Comparison of ENCODE assay signal across 17 mouse cellular contexts in the genomic region with DNA sequence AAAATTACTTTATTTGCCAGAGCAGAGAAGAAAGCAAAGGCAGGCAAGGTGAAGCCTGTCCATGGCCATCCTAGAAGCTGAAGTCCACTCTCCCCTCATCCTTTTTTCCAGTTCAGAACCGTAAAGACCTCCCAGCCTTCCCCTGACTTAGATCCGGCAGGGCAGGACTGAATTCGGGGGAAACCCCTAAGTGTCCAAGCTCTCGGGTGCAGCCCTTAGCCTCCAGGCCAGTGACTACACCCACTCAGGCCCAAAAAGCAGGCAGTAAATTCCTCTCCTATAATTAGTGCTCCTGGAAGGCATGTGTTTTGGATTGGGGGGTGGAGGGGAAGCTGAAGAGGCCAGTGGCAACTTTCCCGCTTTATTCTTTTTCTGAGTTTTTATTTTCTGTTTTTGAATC. TPM values are rescaled to one million over a fixed set of nuclear protein-coding genes. Genes with fewer than 3 reads are reported as not detected.
A peak's percentile ranks its signal among the peaks of the same experiment; 100 is the strongest.
DNase-seq lines count a peak whose midpoint lies in the region; ATAC-seq and TF ChIP-seq lines count a peak whose summit lies in the region.
"Had no signal": no experiment of that assay in that cellular context is flagged by ENCODE, and none has a peak within 500 bp of the region (broad histone marks: within the 10 kb centered on the region; RNA-seq: fewer than 3 reads in every experiment).

No protein-coding gene starts in this region.

- H3K27me3 ChIP-seq in kidney, embryonic 15.5 days: peaks cover 75% of the 10 kb centered on the region
- peaks cover 94% of the 10 kb centered on the region for H3K27me3 ChIP-seq in limb, embryonic 12.5 days
- H3K27me3 ChIP-seq in stomach, embryonic 15.5 days (replicated peaks): peaks cover 93% of the 10 kb centered on the region

- no peaks in the 10 kb centered on the region for H3K9me3 ChIP-seq in kidney, embryonic 15.5 days (replicated peaks)
- no peaks in the 10 kb centered on the region for H3K9me3 ChIP-seq in limb, embryonic 12.5 days
- H3K9me3 ChIP-seq in stomach, embryonic 15.5 days: no peaks in the 10 kb centered on the region
- H3K9me3 ChIP-seq: hindbrain, embryonic 15.5 days; lung, embryonic 15.5 days had no signal

- no peaks in the 10 kb centered on the region for H3K36me3 ChIP-seq in kidney, embryonic 15.5 days
- no peaks in the 10 kb centered on the region for H3K36me3 ChIP-seq in limb, embryonic 12.5 days
- no peaks in the 10 kb centered on the region for H3K36me3 ChIP-seq in stomach, embryonic 15.5 days
- H3K36me3 ChIP-seq: hindbrain, embryonic 15.5 days; lung, embryonic 15.5 days had no signal

- no peak for TF ChIP-seq CTCF in embryonic fibroblast, embryonic 13.5 days (IDR thresholded peaks at IDR 0.05; ENCODE audit: borderline replicate concordance, insufficient read depth, low read length)

- peak overlapping the region; percentile 22 for H3K4me3 ChIP-seq in kidney, embryonic 15.5 days (replicated peaks)
- H3K4me3 ChIP-seq in embryonic fibroblast, embryonic 13.5 days (ENCODE audit: insufficient read depth, low read length): no peak overlapping the region; the same call in 1 of the 2 replicates
- H3K4me3 ChIP-seq in limb, embryonic 12.5 days (replicated peaks): peak overlapping the region; percentile 19
- no peak overlapping the region for H3K4me3 ChIP-seq in stomach, embryonic 15.5 days (replicated peaks)
- H3K4me3 ChIP-seq: hindbrain, embryonic 15.5 days; lung, embryonic 15.5 days had no signal

- peak overlapping the region; percentile 55 for H3K4me2 ChIP-seq in kidney, embryonic 15.5 days
- H3K4me2 ChIP-seq in limb, embryonic 12.5 days: peak overlapping the region; percentile 45
- no peak overlapping the region for H3K4me2 ChIP-seq in stomach, embryonic 15.5 days
- H3K4me2 ChIP-seq: hindbrain, embryonic 15.5 days; lung, embryonic 15.5 days had no signal

- H3K9ac ChIP-seq in kidney, embryonic 15.5 days: peak overlapping the region; percentile 34
- H3K9ac ChIP-seq in limb, embryonic 12.5 days (replicated peaks): peak overlapping the region; percentile 27; the same call in 1 of the 2 replicates
- H3K9ac ChIP-seq in stomach, embryonic 15.5 days: no peak overlapping the region
- H3K9ac ChIP-seq: forebrain, postnatal 0 days; hindbrain, embryonic 15.5 days; lung, embryonic 15.5 days had no signal

- WGBS in kidney, embryonic 15.5 days: 14% methylated on average over 5 of the region's 5 CpGs
- 3% methylated on average over 5 of the region's 5 CpGs for WGBS in limb, embryonic 12.5 days
- 19% methylated on average over 5 of the region's 5 CpGs for WGBS in stomach, embryonic 15.5 days

- H3K27ac ChIP-seq in kidney, embryonic 15.5 days: peak overlapping the region; percentile 92
- peak overlapping the region; percentile 99 for H3K27ac ChIP-seq in embryonic fibroblast, embryonic 13.5 days (ENCODE audit: insufficient read depth, low read length)
- H3K27ac ChIP-seq in limb, embryonic 12.5 days: 0 out of 2 replicates have a peak overlapping the region, but pooled peaks have one; percentile 37
- peak overlapping the region; percentile 71 for H3K27ac ChIP-seq in stomach, embryonic 15.5 days
- H3K27ac ChIP-seq: hindbrain, embryonic 15.5 days; lung, embryonic 15.5 days had no signal

- H3K4me1 ChIP-seq in kidney, embryonic 15.5 days: peaks cover 99% of the 10 kb centered on the region
- H3K4me1 ChIP-seq in embryonic fibroblast, embryonic 13.5 days (ENCODE audit: control insufficient read depth, insufficient read depth, low read length): no peaks in the 10 kb centered on the region; the same call in 1 of the 2 replicates
- peaks cover 62% of the 10 kb centered on the region for H3K4me1 ChIP-seq in limb, embryonic 12.5 days (replicated peaks)
- 0 out of 2 replicates have a peak, but pooled peaks cover 4% of the 10 kb centered on the region for H3K4me1 ChIP-seq in stomach, embryonic 15.5 days
- H3K4me1 ChIP-seq: hindbrain, embryonic 15.5 days had no signal

- ATAC-seq in kidney, embryonic 15.5 days (replicated peaks; ENCODE audit: low FRiP score): no peak
- no peak for ATAC-seq in limb, embryonic 12.5 days (ENCODE audit: insufficient number of reproducible peaks, insufficient read depth, low FRiP score, low TSS enrichment, low read depth)
- ATAC-seq in stomach, embryonic 15.5 days (ENCODE audit: insufficient read depth, low FRiP score, low read depth): no peak
- ATAC-seq: forebrain, postnatal 0 days had no signal

- no peak for DNase-seq in kidney, adult 8-10 months
- DNase-seq in ovary, adult 18-20 months (ENCODE audit: low spot score): no peak
- DNase-seq in layer of hippocampus, adult 9-11 months: no peak
- no peak for DNase-seq in adrenal gland, postnatal 25 days
- DNase-seq: cerebellum, adult 11 months; forebrain, postnatal 0 days; right cerebral cortex, adult 18-20 months had no signal

- TF ChIP-seq POLR2A in embryonic fibroblast, embryonic 13.5 days (IDR thresholded peaks at IDR 0.05; ENCODE audit: low read depth, low read length): no peak

RNA-seq across cellular contexts. Expression of a gene that starts 7.7 kb away (rescaled TPM):
- 10.9 and 11.0 TPM in 2 replicates for polyA plus RNA-seq in kidney, embryonic 15.5 days (2015; fragmentation: Nextera tagmentation; extraction: Ambion mirVana)
- 42.6 and 61.8 TPM in 2 replicates for polyA plus RNA-seq in embryonic fibroblast, embryonic 13.5 days (2011; ENCODE audit: insufficient read length, low read depth, missing spikeins)
- 3.9 and 4.4 TPM in 2 replicates for polyA plus RNA-seq in limb, embryonic 12.5 days (2016; fragmentation: Nextera tagmentation; extraction: Ambion mirVana)
- 2.6 and 4.7 TPM in 2 replicates for polyA plus RNA-seq in stomach, embryonic 15.5 days (2015; fragmentation: Nextera tagmentation; extraction: Ambion mirVana)
- 59.4 and 68.1 TPM in 2 replicates for total RNA-seq in adrenal gland, postnatal 25 days (2021)
- total RNA-seq: common myeloid progenitor, adult 5-6 weeks; forebrain, postnatal 0 days; liver, adult 2 months; megakaryocyte-erythroid progenitor cell, adult 5-6 weeks had no signal
- polyA plus RNA-seq: forebrain, postnatal 0 days; liver, adult 2 months had no signal

RNA-seq across cellular contexts. Expression of a gene that starts 12.9 kb away (rescaled TPM):
- polyA plus RNA-seq in kidney, embryonic 15.5 days (2015; fragmentation: Nextera tagmentation; extraction: Ambion mirVana): 7.9 and 10.2 TPM in 2 replicates
- 12.5 and 12.6 TPM in 2 replicates for polyA plus RNA-seq in embryonic fibroblast, embryonic 13.5 days (2011; ENCODE audit: insufficient read length, low read depth, missing spikeins)
- polyA plus RNA-seq in limb, embryonic 12.5 days (2016; fragmentation: Nextera tagmentation; extraction: Ambion mirVana): 3.8 and 6.7 TPM in 2 replicates
- polyA plus RNA-seq in stomach, embryonic 15.5 days (2015; fragmentation: Nextera tagmentation; extraction: Ambion mirVana): 16.2 and 17.3 TPM in 2 replicates
- total RNA-seq in adrenal gland, postnatal 25 days (2021): 7.3 and 8.4 TPM in 2 replicates
- total RNA-seq: common myeloid progenitor, adult 5-6 weeks; forebrain, postnatal 0 days; liver, adult 2 months; megakaryocyte-erythroid progenitor cell, adult 5-6 weeks had no signal
- polyA plus RNA-seq: forebrain, postnatal 0 days; liver, adult 2 months had no signal

RNA-seq across cellular contexts. Expression of a gene that starts 15.4 kb away (rescaled TPM):
- 8.7 and 11.1 TPM in 2 replicates for polyA plus RNA-seq in kidney, embryonic 15.5 days (2015; fragmentation: Nextera tagmentation; extraction: Ambion mirVana)
- 28.5 and 45.5 TPM in 2 replicates for polyA plus RNA-seq in embryonic fibroblast, embryonic 13.5 days (2011; ENCODE audit: insufficient read length, low read depth, missing spikeins)
- polyA plus RNA-seq in limb, embryonic 12.5 days (2016; fragmentation: Nextera tagmentation; extraction: Ambion mirVana): 3.9 and 4.0 TPM in 2 replicates
- polyA plus RNA-seq in stomach, embryonic 15.5 days (2015; fragmentation: Nextera tagmentation; extraction: Ambion mirVana): 1.4 and 1.9 TPM in 2 replicates
- 21.5 and 26.7 TPM in 2 replicates for total RNA-seq in adrenal gland, postnatal 25 days (2021)
- total RNA-seq: common myeloid progenitor, adult 5-6 weeks; forebrain, postnatal 0 days; liver, adult 2 months; megakaryocyte-erythroid progenitor cell, adult 5-6 weeks had no signal
- polyA plus RNA-seq: forebrain, postnatal 0 days; heart, embryonic 14.5 days; liver, adult 2 months; lung, embryonic 15.5 days had no signal

RNA-seq across cellular contexts. Expression of a gene that starts 29.6 kb away (rescaled TPM):
- polyA plus RNA-seq in kidney, embryonic 15.5 days (2015; fragmentation: Nextera tagmentation; extraction: Ambion mirVana): 10.0 and 10.7 TPM in 2 replicates
- 4.9 and 6.2 TPM in 2 replicates for polyA plus RNA-seq in embryonic fibroblast, embryonic 13.5 days (2011; ENCODE audit: insufficient read length, low read depth, missing spikeins)
- polyA plus RNA-seq in limb, embryonic 12.5 days (2016; fragmentation: Nextera tagmentation; extraction: Ambion mirVana): 3.6 TPM in 2 replicates
- 0.06 TPM in 1 of 2 replicates, not detected in the other for polyA plus RNA-seq in stomach, embryonic 15.5 days (2015; fragmentation: Nextera tagmentation; extraction: Ambion mirVana)
- 0.85 and 1.5 TPM in 2 replicates for total RNA-seq in adrenal gland, postnatal 25 days (2021)
- total RNA-seq: common myeloid progenitor, adult 5-6 weeks; forebrain, postnatal 0 days; liver, adult 2 months; megakaryocyte-erythroid progenitor cell, adult 5-6 weeks had no signal
- polyA plus RNA-seq: forebrain, postnatal 0 days; heart, embryonic 14.5 days; liver, adult 2 months; lung, embryonic 15.5 days had no signal

RNA-seq across cellular contexts. Expression of a gene that starts 38.6 kb away (rescaled TPM):
- 3.6 and 4.8 TPM in 2 replicates for polyA plus RNA-seq in kidney, embryonic 15.5 days (2015; fragmentation: Nextera tagmentation; extraction: Ambion mirVana)
- polyA plus RNA-seq in embryonic fibroblast, embryonic 13.5 days (2011; ENCODE audit: insufficient read length, low read depth, missing spikeins): 7.6 and 11.0 TPM in 2 replicates
- polyA plus RNA-seq in limb, embryonic 12.5 days (2016; fragmentation: Nextera tagmentation; extraction: Ambion mirVana): 6.3 and 12.2 TPM in 2 replicates
- polyA plus RNA-seq in stomach, embryonic 15.5 days (2015; fragmentation: Nextera tagmentation; extraction: Ambion mirVana): 13.6 and 16.2 TPM in 2 replicates
- 7.6 and 9.0 TPM in 2 replicates for total RNA-seq in adrenal gland, postnatal 25 days (2021)
- total RNA-seq: common myeloid progenitor, adult 5-6 weeks; forebrain, postnatal 0 days; megakaryocyte-erythroid progenitor cell, adult 5-6 weeks had no signal
- polyA plus RNA-seq: forebrain, postnatal 0 days; liver, adult 2 months had no signal

Comparison
In these comparisons a context has a peak if more than half of its experiments do, and no peak if none do; other contexts are left out.
1. H3K27ac ChIP-seq: peak in every context shown above with its lines; median percentile 99 in embryonic fibroblast, embryonic 13.5 days; 92 in kidney, embryonic 15.5 days; 71 in stomach, embryonic 15.5 days; 37 in limb, embryonic 12.5 days.
2. H3K4me3 ChIP-seq: peak in kidney, embryonic 15.5 days (single experiment) and limb, embryonic 12.5 days (single experiment); none in embryonic fibroblast, embryonic 13.5 days (single experiment) and stomach, embryonic 15.5 days (single experiment).